ENCODE assay signal across 8 mouse cellular contexts in the genomic region with DNA sequence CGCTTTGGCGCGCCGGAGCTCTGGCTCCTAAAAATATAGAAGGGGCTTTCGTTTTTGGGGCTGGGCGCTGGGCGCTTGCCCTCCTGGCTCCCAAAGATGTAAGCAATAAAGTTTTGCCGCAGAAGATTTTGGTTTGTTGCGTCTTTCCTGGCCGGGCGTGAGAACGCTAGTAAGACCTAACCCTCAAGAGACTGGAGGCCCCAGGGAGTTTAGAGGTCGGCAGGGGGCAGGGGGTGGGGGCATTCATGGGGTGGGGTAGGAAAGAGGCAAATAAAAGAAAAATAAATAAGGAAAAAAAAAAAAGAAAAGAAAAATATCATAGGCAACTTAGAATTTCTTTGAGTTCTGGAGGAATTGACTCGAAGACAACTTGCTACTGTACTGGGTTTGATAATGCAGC.
A peak's percentile ranks its signal among the peaks of the same experiment; 100 is the strongest.
DNase-seq lines count a peak whose midpoint lies in the region; ATAC-seq and TF ChIP-seq lines count a peak whose summit lies in the region.
"Not testable (repeated sequence)": the region's sequence is repeated elsewhere in the genome, so short reads cannot be mapped to it uniquely, and the experiment has no call there.

No protein-coding gene starts in this region.

- not testable (repeated sequence) for TF ChIP-seq CTCF in layer of hippocampus, adult 2 months (conservative IDR thresholded peaks at IDR 0.05); liver, embryonic 14.5 days (IDR thresholded peaks at IDR 0.05; ENCODE audit: low read depth)

- 23% methylated on average over 7 of the region's 14 CpGs for WGBS in forebrain, embryonic 13.5 days
- 23% methylated on average over 7 of the region's 14 CpGs for WGBS in heart, embryonic 14.5 days
- WGBS in hindbrain, embryonic 16.5 days = 19% methylated on average over 7 of the region's 14 CpGs
- WGBS in liver, embryonic 14.5 days (ENCODE audit: insufficient replicate concordance) = 19% methylated on average over 6 of the region's 14 CpGs
- 24% methylated on average over 9 of the region's 14 CpGs for WGBS in midbrain, embryonic 12.5 days
- 12% methylated on average over 7 of the region's 14 CpGs for WGBS in neural tube, embryonic 15.5 days

- not testable (repeated sequence) for H3K27me3 ChIP-seq in forebrain, embryonic 13.5 days; heart, embryonic 14.5 days (ENCODE audit: control insufficient read depth, insufficient read depth, low read length); hindbrain, embryonic 16.5 days (replicated peaks; ENCODE audit: control insufficient read depth, insufficient read depth, low read length); liver, embryonic 14.5 days (ENCODE audit: control insufficient read depth, insufficient read depth, low read length); midbrain, embryonic 12.5 days; neural tube, embryonic 15.5 days (replicated peaks)

- H3K9ac ChIP-seq in forebrain, embryonic 13.5 days; liver, embryonic 14.5 days (replicated peaks); midbrain, embryonic 12.5 days (replicated peaks); neural tube, embryonic 15.5 days (replicated peaks): not testable (repeated sequence)
- peak overlapping the region; percentile 34 for H3K9ac ChIP-seq in heart, embryonic 14.5 days (ENCODE audit: low read length)
- peak overlapping the region; percentile 38; the same call in 1 of the 2 replicates for H3K9ac ChIP-seq in hindbrain, embryonic 16.5 days (ENCODE audit: low read depth, low read length)

- not testable (repeated sequence) for H3K27ac ChIP-seq in forebrain, embryonic 13.5 days; heart, embryonic 14.5 days (replicated peaks in 1 of 2; ENCODE audit: control insufficient read depth in 1 of 2, insufficient read depth in 1 of 2, low read depth in 2 of 2, low read length in 2 of 2); hindbrain, embryonic 16.5 days (ENCODE audit: low read depth, low read length); layer of hippocampus, adult 2 months; liver, embryonic 14.5 days; midbrain, embryonic 12.5 days (replicated peaks); neural tube, embryonic 15.5 days (replicated peaks)

- not testable (repeated sequence) for DNase-seq in layer of hippocampus, adult 2 months (ENCODE audit: low spot score in 2 of 2); liver, embryonic 14.5 days (ENCODE audit: low read depth in 3 of 3, low spot score in 3 of 3)

- H3K9me3 ChIP-seq in forebrain, embryonic 13.5 days (replicated peaks); heart, embryonic 14.5 days (ENCODE audit: control insufficient read depth, low read length); hindbrain, embryonic 16.5 days (ENCODE audit: control insufficient read depth, low read length); liver, embryonic 14.5 days (ENCODE audit: control insufficient read depth, low read length); midbrain, embryonic 12.5 days; neural tube, embryonic 15.5 days (replicated peaks): not testable (repeated sequence)

- H3K4me1 ChIP-seq in forebrain, embryonic 13.5 days; heart, embryonic 14.5 days (ENCODE audit: control insufficient read depth in 2 of 2, insufficient read depth in 2 of 2, low read length in 2 of 2); hindbrain, embryonic 16.5 days (ENCODE audit: control insufficient read depth, insufficient read depth, low read depth, low read length); liver, embryonic 14.5 days (replicated peaks; ENCODE audit: control insufficient read depth in 2 of 2, insufficient read depth in 2 of 2, low read length in 1 of 2); midbrain, embryonic 12.5 days; neural tube, embryonic 15.5 days: not testable (repeated sequence)

- not testable (repeated sequence) for TF ChIP-seq EP300 in liver, embryonic 14.5 days (IDR thresholded peaks at IDR 0.05; ENCODE audit: low read depth)

- H3K4me3 ChIP-seq in forebrain, embryonic 13.5 days = peak overlapping the region; percentile 34
- H3K4me3 ChIP-seq in heart, embryonic 14.5 days (ENCODE audit: control insufficient read depth in 1 of 2, insufficient read depth in 1 of 2, low read depth in 1 of 2, low read length in 2 of 2) = peak overlapping the region in 1 of 2 experiments; percentile 34
- H3K4me3 ChIP-seq in hindbrain, embryonic 16.5 days (ENCODE audit: low read length) = peak overlapping the region; percentile 41
- H3K4me3 ChIP-seq in layer of hippocampus, adult 2 months = peak overlapping the region; percentile 6; the same call in 1 of the 2 replicates
- H3K4me3 ChIP-seq in liver, embryonic 14.5 days (ENCODE audit: insufficient read depth in 1 of 2, low read depth in 2 of 2, low read length in 2 of 2) = not testable (repeated sequence)
- H3K4me3 ChIP-seq in midbrain, embryonic 12.5 days = peak overlapping the region; percentile 35
- peak overlapping the region; percentile 37 for H3K4me3 ChIP-seq in neural tube, embryonic 15.5 days (replicated peaks)

- not testable (repeated sequence) for H3K36me3 ChIP-seq in forebrain, embryonic 13.5 days (ENCODE audit: poor library complexity, severe bottlenecking); heart, embryonic 14.5 days (ENCODE audit: control insufficient read depth, insufficient read depth, low read length); hindbrain, embryonic 16.5 days (ENCODE audit: control insufficient read depth, insufficient read depth, low read length); liver, embryonic 14.5 days (replicated peaks; ENCODE audit: control insufficient read depth, insufficient read depth, low read depth); midbrain, embryonic 12.5 days; neural tube, embryonic 15.5 days

- ATAC-seq in CD4-positive, CD25-positive, alpha-beta regulatory T cell, adult 4 months = peak; percentile 10
- peak; percentile 60 for ATAC-seq in forebrain, embryonic 13.5 days
- not testable (repeated sequence) for ATAC-seq in heart, embryonic 14.5 days (ENCODE audit: insufficient number of reproducible peaks, insufficient read depth, low FRiP score, low read depth); hindbrain, embryonic 16.5 days; liver, embryonic 14.5 days (ENCODE audit: insufficient read depth); neural tube, embryonic 15.5 days (ENCODE audit: low FRiP score)
- peak; percentile 59 for ATAC-seq in midbrain, embryonic 12.5 days (ENCODE audit: low FRiP score, low read depth)

- peak overlapping the region; percentile 55 for H3K4me2 ChIP-seq in forebrain, embryonic 13.5 days
- H3K4me2 ChIP-seq in heart, embryonic 14.5 days (ENCODE audit: low read length) = peak overlapping the region; percentile 64
- peak overlapping the region; percentile 60 for H3K4me2 ChIP-seq in hindbrain, embryonic 16.5 days (ENCODE audit: low read length)
- peak overlapping the region; percentile 41 for H3K4me2 ChIP-seq in liver, embryonic 14.5 days (ENCODE audit: low read depth)
- peak overlapping the region; percentile 50 for H3K4me2 ChIP-seq in midbrain, embryonic 12.5 days (replicated peaks)
- H3K4me2 ChIP-seq in neural tube, embryonic 15.5 days = peak overlapping the region; percentile 59
